Mouse (Mus musculus) heart, postnatal 0 days (tissue): ENCODE measurements around the gene Hdac10. TPM values are rescaled to one million over a fixed set of nuclear protein-coding genes. Genes with fewer than 3 reads are reported as not detected.
A peak's percentile ranks its signal among the peaks of the same experiment; 100 is the strongest.

Experiments used
- ATAC-seq: fragments of 200-750 bp; cut with Nextera tagmentation; 2 replicates; pipeline ENCODE4 v1.8.0; 2017; ENCODE audit warnings: low read depth, moderate number of reproducible peaks, moderate library complexity; ENCODE audit not compliant: insufficient read depth
- DNase-seq: peaks from one replicate; pipeline ENCODE4 v3.0.0-alpha.2; 2016; ENCODE audit warnings: low spot score
- H3K27ac ChIP-seq: fragments of 300-500 bp; sonication (generic); 2 replicates; pipeline ENCODE4 v1.5.1; 2014; ENCODE audit warnings: low read depth, mild to moderate bottlenecking
- H3K27me3 ChIP-seq: fragments of 300-500 bp; sonication (generic); 2 replicates; pipeline ENCODE4 v1.6.1; 2014; ENCODE audit warnings: low read length, mixed read lengths; ENCODE audit not compliant: control insufficient read depth, insufficient read depth
- H3K36me3 ChIP-seq: fragments of 300-500 bp; sonication (generic); replicated peaks from 2 replicates; pipeline ENCODE4 v1.6.1; 2014; ENCODE audit warnings: low read length, mixed read lengths; ENCODE audit not compliant: control insufficient read depth, insufficient read depth
- H3K4me1 ChIP-seq: fragments of 300-500 bp; sonication (generic); 2 replicates; pipeline ENCODE4 v1.6.1; 2014; ENCODE audit warnings: antibody characterized with exemption; ENCODE audit not compliant: control insufficient read depth, insufficient read depth
- H3K4me2 ChIP-seq: fragments of 300-500 bp; sonication (generic); 2 replicates; pipeline ENCODE4 v1.6.1; 2014; ENCODE audit warnings: low read depth, mild to moderate bottlenecking, low read length, moderate library complexity
- H3K4me3 ChIP-seq: fragments of 300-500 bp; sonication (generic); 2 replicates; pipeline ENCODE4 v1.5.1; 2014; ENCODE audit warnings: low read depth, low read length
- H3K9ac ChIP-seq: fragments of 300-500 bp; sonication (generic); replicated peaks from 2 replicates; pipeline ENCODE4 v1.6.1; 2014; ENCODE audit warnings: low read depth, low read length, mixed read lengths
- H3K9me3 ChIP-seq: fragments of 300-500 bp; sonication (generic); replicated peaks from 2 replicates; pipeline ENCODE4 v1.6.1; 2016; ENCODE audit warnings: low read length; ENCODE audit not compliant: control insufficient read depth
- CTCF ChIP-seq: IDR thresholded peaks from 2 replicates; pipeline ENCODE4 v1.5.1; 2016; ENCODE audit warnings: antibody characterized with exemption, control low read depth, low read depth
- EP300 ChIP-seq: IDR thresholded peaks from 2 replicates; pipeline ENCODE4 v1.6.1; 2016; ENCODE audit warnings: antibody characterized with exemption, low read depth
- WGBS: fragments of 180-500 bp; shearing (Covaris S2); extraction: QIAGEN DNeasy Blood & Tissue Kit; methylation state at CpG from one replicate; pipeline ENCODE4 v1.1.7; 2014; 5-methylcytosine and 5-hydroxymethylcytosine counted together
- polyA plus RNA-seq: library from polyadenylated mRNA; unstranded; fragments of >200 nt; fragmentation: Nextera tagmentation; extraction: Ambion mirVana; gene quantifications from 2 replicates; pipeline ENCODE4 v1.2.1, GENCODE M21; 2015
- total RNA-seq: library from RNA; depleted of rRNA; stranded (reverse); fragments of >200 nt; gene quantifications from 2 replicates; pipeline ENCODE4 v1.2.3, GENCODE M21; 2014; ENCODE audit warnings: low replicate concordance

The Hdac10 gene
- total and polyA plus RNA-seq, 2 experiments from 2014 or later: 10.8 to 14.9 TPM

- DNase-seq: no peak
- no peaks in the 10 kb centered on the region for H3K9me3 ChIP-seq
- WGBS: 81% methylated on average over 8 of the region's 8 CpGs
Measured at GRCm38 (mm10) chr15:89127364-89127940, 1.0 kb downstream of the Hdac10 start.

GRCm38 (mm10) chr15:89126622-89127021, 1.9 kb downstream of the Hdac10 start:
- Histone ChIP-seq H3K9me3 (no peaks in the 10 kb centered on the region), H3K27ac (no peak overlapping the region), H3K9ac (no peak overlapping the region), H3K27me3 (no peaks in the 10 kb centered on the region), H3K4me2 (no peak overlapping the region), H3K4me1 (peaks cover 25% of the 10 kb centered on the region), H3K4me3 (no peak overlapping the region), H3K36me3 (0 out of 2 replicates have a peak, but pooled peaks cover under 1% of the 10 kb centered on the region)
- no peak for ATAC-seq
- WGBS: 83% methylated on average over 8 of the region's 8 CpGs
- DNase-seq: no peak
- TF ChIP-seq EP300: no peak
- TF ChIP-seq CTCF: no peak

More at GRCm38 (mm10) chr15:89127364-89127940, 1.0 kb downstream of the Hdac10 start:
- no peak overlapping the region for H3K4me3 ChIP-seq
- H3K27me3 ChIP-seq: no peaks in the 10 kb centered on the region
- no peak for TF ChIP-seq EP300
- TF ChIP-seq CTCF: no peak
- H3K4me2 ChIP-seq: peak overlapping the region; percentile 66
- H3K4me1 ChIP-seq: peaks cover 17% of the 10 kb centered on the region
- peak overlapping the region; percentile 57; the same call in 1 of the 2 replicates for H3K9ac ChIP-seq
- H3K36me3 ChIP-seq: 0 out of 2 replicates have a peak, but pooled peaks cover 8% of the 10 kb centered on the region
- H3K27ac ChIP-seq: no peak overlapping the region
- ATAC-seq: no peak

- DNase-seq (no peak), ATAC-seq (no peak)
Measured at GRCm38 (mm10) chr15:89125351-89125750, 3.1 kb downstream of the Hdac10 start.

GRCm38 (mm10) chr15:89124312-89124711, 4.2 kb downstream of the Hdac10 start:
- H3K27me3 ChIP-seq: no peaks in the 10 kb centered on the region
- TF ChIP-seq CTCF (no peak), EP300 (no peak)

More at GRCm38 (mm10) chr15:89125351-89125750, 3.1 kb downstream of the Hdac10 start:
- WGBS: 96% methylated on average over 9 of the region's 9 CpGs
- no peak overlapping the region for H3K27ac ChIP-seq
- no peak overlapping the region for H3K9ac ChIP-seq
- TF ChIP-seq CTCF (no peak), EP300 (no peak)
- H3K4me1 ChIP-seq: peaks cover 35% of the 10 kb centered on the region
- H3K27me3 ChIP-seq: no peaks in the 10 kb centered on the region
- no peaks in the 10 kb centered on the region for H3K9me3 ChIP-seq
- no peak overlapping the region for H3K4me2 ChIP-seq
- peaks cover 2% of the 10 kb centered on the region for H3K36me3 ChIP-seq
- H3K4me3 ChIP-seq: no peak overlapping the region

GRCm38 (mm10) chr15:89123595-89123994, 4.9 kb downstream of the Hdac10 start:
- Histone ChIP-seq H3K27me3 (no peaks in the 10 kb centered on the region), H3K4me1 (peaks cover 35% of the 10 kb centered on the region), H3K9me3 (no peaks in the 10 kb centered on the region), H3K9ac (peak overlapping the region; percentile 35; the same call in 1 of the 2 replicates), H3K36me3 (peaks cover 10% of the 10 kb centered on the region), H3K4me2 (peak overlapping the region; percentile 96), H3K27ac (peak overlapping the region; percentile 60), H3K4me3 (peak overlapping the region; percentile 75)
- no peak for ATAC-seq
- 40% methylated on average over 11 of the region's 11 CpGs for WGBS
- no peak for DNase-seq
- TF ChIP-seq EP300 (no peak), CTCF (no peak)

More at GRCm38 (mm10) chr15:89124312-89124711, 4.2 kb downstream of the Hdac10 start:
- Histone ChIP-seq H3K27ac (no peak overlapping the region), H3K9me3 (no peaks in the 10 kb centered on the region), H3K4me2 (no peak overlapping the region), H3K4me1 (peaks cover 35% of the 10 kb centered on the region), H3K9ac (no peak overlapping the region), H3K4me3 (no peak overlapping the region), H3K36me3 (peaks cover 6% of the 10 kb centered on the region)
- WGBS: 78% methylated on average over 3 of the region's 3 CpGs
- ATAC-seq (no peak), DNase-seq (no peak)
